Mouse (Mus musculus): ENCODE results near the gene Rhoc.
"Not testable (repeated sequence)": the region's sequence is repeated elsewhere in the genome, so short reads cannot be mapped to it uniquely, and the experiment has no call there.

Gene Rhoc

DNA sequence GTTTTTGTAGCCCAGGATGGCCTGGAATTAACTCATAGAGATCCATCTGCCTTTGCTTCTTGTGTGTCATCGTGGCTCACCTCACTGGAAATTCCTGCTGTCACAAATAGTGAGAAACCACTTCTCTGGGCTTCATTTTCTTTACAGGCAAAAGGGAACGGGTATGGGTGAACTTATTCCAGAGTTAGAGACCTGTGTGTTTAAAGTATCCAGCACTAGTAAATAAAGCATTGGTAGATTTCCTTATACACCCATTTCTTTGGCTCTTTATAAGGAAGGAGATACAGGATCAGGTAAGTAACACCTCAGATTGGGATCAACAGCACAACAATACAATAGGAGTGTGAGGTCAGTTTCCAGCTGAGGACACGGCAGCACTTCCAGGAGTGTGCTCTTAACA, at the start of gene Rhoc:
Gene Rhoc (plus strand): TSS at position 301 of the 400 bp plus-strand sequence.
- ChIA-PET CTCF (interaction anchor here (0.9 to 3.1 kb wide), 18 partner anchors 11 to 271 kb away, joined by 3 to 17 read pairs (median 6); partner anchors contain the start of gene Mov10 (in 2 of the 4)), POLR2A (interaction anchor here in 3 of 4 experiments (1.0 to 4.9 kb wide), 21 partner anchors 11 to 271 kb away, joined by 3 to 56 read pairs (median 5); partner anchors contain the start of genes Mov10 (in 3 of the 3), Capza1 (in 2 of the 3), St7l (in 2 of the 3) and Slc16a1 (in 1 of the 3))

DNA sequence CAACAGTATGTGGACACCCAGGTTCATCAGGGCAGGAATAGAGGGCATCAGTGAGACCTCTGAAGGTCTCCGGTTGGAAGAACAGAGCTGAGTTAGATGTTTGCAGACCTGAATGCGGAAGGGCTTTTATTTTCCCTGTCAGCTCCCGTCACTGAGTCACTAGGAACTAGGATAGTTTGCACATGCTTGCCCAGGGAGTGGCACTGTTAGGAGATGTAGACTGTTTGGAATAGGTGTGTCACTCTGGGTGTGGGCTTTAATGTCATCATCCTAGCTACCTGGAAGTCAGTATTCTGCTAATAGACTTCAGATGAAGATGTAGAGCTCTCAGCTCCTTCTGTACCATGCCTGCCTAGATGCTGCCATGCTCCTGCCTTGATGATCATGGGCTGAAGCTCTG, 46.2 kb upstream of the Rhoc start:
- ChIA-PET POLR2A (interaction anchor here in 2 of 4 experiments (0.6 to 1.0 kb wide), 2 partner anchors 27 to 384 kb away, joined by 3 read pairs; no protein-coding TSS in a partner anchor), CTCF (interaction anchor here (0.5 to 2.3 kb wide), 5 partner anchors 11 to 28 kb away, joined by 3 to 13 read pairs (median 4); no protein-coding TSS in a partner anchor)

DNA sequence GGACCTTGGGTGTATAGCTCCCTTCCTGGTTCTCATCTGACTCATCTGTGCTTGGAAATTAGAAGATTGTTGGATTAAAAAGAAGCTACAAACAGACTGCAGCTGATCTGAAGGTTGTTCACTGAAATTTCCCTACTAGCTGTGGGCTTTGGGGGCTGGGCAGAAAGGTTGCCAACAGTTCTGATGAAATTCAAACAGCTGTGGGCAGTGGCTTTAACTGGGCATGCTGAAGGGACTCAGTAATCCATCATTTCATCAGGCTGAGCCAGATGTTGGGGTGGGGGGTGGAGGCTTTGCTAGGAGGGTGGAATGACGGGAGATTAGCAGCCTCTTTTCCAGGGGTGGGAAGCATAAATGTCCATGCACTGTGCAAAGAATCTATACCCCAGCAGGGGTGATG, 45.0 kb upstream of the Rhoc start:
- ChIA-PET POLR2A (no interaction called here), CTCF (interaction anchor here in 3 of 4 experiments (0.6 to 2.4 kb wide), 5 partner anchors 10 to 92 kb away, joined by 3 to 13 read pairs (median 4); no protein-coding TSS in a partner anchor)

DNA sequence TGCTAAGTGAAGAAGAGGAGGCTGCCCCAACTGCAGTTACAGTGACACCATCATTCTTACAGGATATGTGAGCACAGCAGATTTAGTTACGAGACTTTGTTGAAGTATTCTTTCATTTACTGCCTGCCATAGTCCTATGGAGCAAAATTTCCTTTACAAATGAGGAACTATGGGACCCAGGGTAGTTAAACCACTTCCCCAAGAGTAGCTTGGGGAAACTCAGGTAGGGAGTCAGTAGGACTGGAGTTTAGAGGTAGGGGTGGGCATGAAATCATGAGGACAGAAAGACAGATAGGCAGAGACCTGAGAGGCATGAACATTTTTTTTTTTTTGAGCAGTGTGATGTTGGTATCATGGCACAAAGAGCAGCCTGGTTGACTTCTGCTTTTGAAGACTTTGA, 44.3 kb upstream of the Rhoc start:
- ChIA-PET CTCF (interaction anchor here in 3 of 4 experiments (0.9 to 2.4 kb wide), 4 partner anchors 9 to 15 kb away, joined by 3 to 8 read pairs (median 5); no protein-coding TSS in a partner anchor), POLR2A (interaction anchor here in 1 of 4 experiments (0.5 to 1.0 kb wide), 2 partner anchors 10 to 215 kb away, joined by 3 read pairs; no protein-coding TSS in a partner anchor)

DNA sequence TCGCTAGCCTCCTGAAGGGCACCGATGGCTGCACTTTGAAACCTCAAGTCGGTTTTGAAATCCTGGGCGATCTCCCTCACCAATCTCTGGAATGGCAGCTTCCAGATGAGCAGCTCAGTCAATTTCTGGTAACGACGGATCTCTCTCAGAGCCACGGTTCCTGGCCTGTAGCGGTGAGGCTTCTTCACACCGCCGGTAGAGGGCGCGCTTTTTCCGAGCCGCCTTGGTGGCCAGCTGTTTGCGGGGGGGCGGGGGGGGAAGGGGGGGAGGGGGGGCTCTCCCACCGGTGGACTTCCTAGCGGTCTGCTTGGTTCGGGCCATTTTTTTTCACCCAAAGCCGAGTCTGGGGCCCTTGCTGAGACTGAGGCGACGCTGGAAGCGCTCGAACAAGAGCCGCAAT, 35.3 kb upstream of the Rhoc start:
- ChIA-PET POLR2A (interaction anchor here in 2 of 4 experiments (0.6 to 1.5 kb wide), 5 partner anchors 29 to 613 kb away, joined by 3 to 4 read pairs (median 3); partner anchors contain the start of genes Capza1 (in 1 of the 2) and St7l (in 1 of the 2)), CTCF (interaction anchor here (0.6 to 4.7 kb wide), 32 partner anchors 8 to 1103 kb away, joined by 3 to 23 read pairs (median 4); partner anchors contain the start of gene Ppm1j (in 2 of the 4))

DNA sequence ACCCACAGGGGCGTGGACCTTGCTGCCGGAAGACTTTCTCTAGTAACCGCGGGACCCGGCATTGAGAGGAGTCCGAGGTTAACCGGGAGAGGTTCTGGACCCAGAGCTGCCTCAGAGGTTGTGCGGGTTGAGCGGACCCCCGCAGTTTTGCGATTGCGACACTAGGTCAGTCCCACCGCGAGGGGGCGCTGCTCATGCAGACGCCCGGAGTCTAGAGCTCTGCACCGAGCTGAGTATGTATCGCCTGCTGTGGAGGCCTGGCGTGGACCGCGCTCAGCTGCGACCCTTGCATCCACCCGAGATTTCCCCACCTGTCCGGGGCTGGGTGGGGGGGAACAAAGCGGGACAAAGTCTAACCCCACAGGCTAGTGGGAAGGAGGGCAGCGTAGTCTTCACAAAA, 29.8 kb upstream of the Rhoc start:
- CTCF ChIA-PET: interaction anchor here (0.5 to 2.4 kb wide), 89 partner anchors 10 to 969 kb away, joined by 3 to 49 read pairs (median 4); partner anchors contain the start of genes Ppm1j (in 3 of the 4), Cttnbp2nl (in 2 of the 4), Fam19a3 (in 2 of the 4) and Capza1 (in 1 of the 4)
- POLR2A ChIA-PET: interaction anchor here in 3 of 4 experiments (0.6 to 1.8 kb wide), 13 partner anchors 10 to 201 kb away, joined by 3 to 9 read pairs (median 4); partner anchors contain the start of genes Capza1 (in 1 of the 3), Ppm1j (in 1 of the 3) and St7l (in 1 of the 3)

DNA sequence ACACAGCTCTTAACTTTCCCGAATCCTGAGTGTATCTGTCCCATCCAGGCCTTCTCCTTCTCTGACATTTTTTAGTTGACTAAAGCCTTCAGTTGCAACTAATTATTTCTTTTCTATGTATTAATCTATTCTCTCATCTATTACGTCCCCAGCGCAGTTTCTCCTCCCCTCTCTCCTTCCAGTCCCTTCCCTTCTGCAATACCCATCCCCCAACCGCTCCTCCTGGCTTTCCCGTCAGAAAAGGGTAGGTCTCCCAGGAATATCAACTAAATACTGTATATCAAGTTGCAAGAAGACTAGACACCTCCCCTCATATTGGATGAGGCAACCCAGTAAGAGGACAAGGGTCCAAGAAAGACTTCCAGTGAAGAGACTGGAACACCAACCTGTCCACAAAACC, 29.3 kb upstream of the Rhoc start:
- CTCF ChIA-PET: interaction anchor here (0.5 to 2.4 kb wide), 86 partner anchors 9 to 969 kb away, joined by 3 to 49 read pairs (median 4); partner anchors contain the start of genes Ppm1j (in 3 of the 4), Cttnbp2nl (in 2 of the 4), Fam19a3 (in 2 of the 4) and Capza1 (in 1 of the 4)
- POLR2A ChIA-PET: interaction anchor here in 3 of 4 experiments (0.6 to 1.8 kb wide), 9 partner anchors 12 to 200 kb away, joined by 3 to 9 read pairs (median 4); no protein-coding TSS in a partner anchor

DNA sequence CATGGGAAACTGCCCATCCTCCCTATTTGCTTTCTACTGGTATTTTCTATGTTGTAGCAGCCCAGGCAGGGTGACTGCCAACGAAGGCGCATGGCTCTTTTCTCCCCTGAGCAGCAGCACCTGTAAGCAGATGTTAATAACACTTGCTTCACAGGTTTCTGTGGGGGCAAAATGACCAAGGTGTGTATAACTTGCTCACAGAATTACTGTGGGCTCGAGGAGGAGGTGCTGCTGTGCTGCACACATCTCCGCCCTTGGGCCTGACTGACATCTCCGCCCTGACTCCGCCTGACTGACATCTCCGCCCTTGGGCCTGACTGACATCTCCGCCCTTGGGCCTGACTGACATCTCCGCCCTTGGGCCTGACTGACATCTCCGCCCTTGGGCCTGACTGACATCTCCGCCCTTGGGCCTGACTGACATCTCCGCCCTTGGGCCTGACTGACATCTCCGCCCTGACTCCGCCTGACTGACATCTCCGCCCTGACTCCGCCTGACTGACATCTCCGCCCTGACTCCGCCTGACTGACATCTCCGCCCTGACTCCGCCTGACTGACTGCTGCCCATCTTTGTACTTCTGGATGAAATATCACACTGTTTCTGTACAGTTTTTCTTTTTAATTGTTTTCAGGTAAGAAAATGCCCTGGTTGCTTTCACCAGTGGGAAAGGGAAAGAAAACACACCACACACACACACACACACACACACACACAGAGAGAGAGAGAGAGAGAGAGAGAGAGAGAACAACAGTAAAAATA, 25.9 kb upstream of the Rhoc start:
- CTCF ChIA-PET: interaction anchor here in 3 of 4 experiments (0.6 to 1.6 kb wide), 5 partner anchors 10 to 972 kb away, joined by 3 to 10 read pairs (median 3); no protein-coding TSS in a partner anchor
- POLR2A ChIA-PET: not testable (repeated sequence)

DNA sequence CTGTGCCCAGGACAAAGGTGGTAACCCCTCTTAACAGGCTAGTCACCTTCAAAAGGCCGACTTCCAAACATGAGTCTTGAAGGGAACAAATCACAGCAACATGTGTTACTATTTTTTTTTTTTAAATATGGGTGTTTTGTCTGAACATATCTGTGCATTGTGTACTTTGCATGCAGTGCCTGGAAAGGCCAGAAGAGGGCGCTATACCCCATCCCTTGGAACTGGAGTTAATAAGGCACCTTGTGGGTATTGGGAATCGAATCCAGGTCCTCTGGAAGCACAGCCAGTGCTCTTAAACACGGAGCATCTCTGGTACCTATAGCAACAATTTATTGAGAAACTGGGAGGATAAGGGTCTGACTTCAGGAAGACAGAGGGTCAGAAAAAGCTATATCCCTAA, 23.2 kb upstream of the Rhoc start:
- CTCF ChIA-PET: interaction anchor here (0.5 to 3.2 kb wide), 51 partner anchors 8 to 413 kb away, joined by 3 to 32 read pairs (median 4); partner anchors contain the start of genes Capza1 (in 1 of the 4), Fam19a3 (in 1 of the 4), Ppm1j (in 1 of the 4) and Rhoc (in 1 of the 4)
- POLR2A ChIA-PET: interaction anchor here in 2 of 4 experiments (0.6 to 1.0 kb wide), 3 partner anchors 12 to 288 kb away, joined by 3 read pairs; partner anchors contain the start of gene Cttnbp2nl (in 1 of the 2)

DNA sequence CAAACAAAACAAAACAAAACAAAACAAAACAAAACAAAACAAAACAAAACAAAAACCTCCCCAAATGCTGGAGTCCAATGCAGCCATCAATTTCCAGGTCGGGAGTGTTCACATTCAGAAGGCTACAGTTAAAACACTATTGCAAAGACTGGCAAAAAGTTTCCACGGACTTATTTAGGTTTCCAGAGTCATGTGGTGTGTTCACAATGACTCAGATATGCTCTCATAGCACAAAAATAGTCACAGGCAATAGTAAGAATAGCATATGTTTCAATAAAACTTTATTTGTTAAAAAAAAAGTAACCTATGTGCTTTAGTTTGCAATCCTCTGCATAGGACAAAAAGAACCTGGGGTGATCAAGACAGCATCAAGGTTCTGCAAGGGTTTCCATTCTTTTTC, 21.0 kb upstream of the Rhoc start:
- POLR2A ChIA-PET: no interaction called here
- CTCF ChIA-PET: interaction anchor here in 3 of 4 experiments (0.7 to 2.9 kb wide), 7 partner anchors 9 to 292 kb away, joined by 4 to 28 read pairs (median 6); no protein-coding TSS in a partner anchor

DNA sequence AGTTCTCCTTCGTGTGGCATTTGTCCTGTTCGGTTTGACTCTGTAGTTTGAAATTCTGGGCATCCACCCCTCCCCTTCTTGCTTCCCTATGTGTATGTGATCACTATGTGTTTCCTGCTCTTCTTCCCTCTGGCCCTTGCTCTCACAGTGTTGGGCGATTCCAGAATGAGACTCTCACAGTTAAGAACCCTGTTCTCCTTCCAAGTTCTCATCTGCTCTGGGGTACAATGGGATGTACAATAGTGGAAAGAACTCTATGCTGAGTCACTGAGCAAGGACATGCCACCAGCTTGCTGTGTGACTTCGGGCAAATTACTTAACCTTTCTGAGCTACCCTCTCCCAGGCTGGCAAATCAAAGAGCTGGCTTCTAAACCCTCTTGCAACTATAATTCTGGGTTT, 20.5 kb upstream of the Rhoc start:
- POLR2A ChIA-PET: interaction anchor here in 1 of 4 experiments (0.6 to 5.4 kb wide), 4 partner anchors 9 to 82 kb away, joined by 3 to 28 read pairs (median 6); partner anchors contain the start of genes Fam19a3 and Ppm1j

DNA sequence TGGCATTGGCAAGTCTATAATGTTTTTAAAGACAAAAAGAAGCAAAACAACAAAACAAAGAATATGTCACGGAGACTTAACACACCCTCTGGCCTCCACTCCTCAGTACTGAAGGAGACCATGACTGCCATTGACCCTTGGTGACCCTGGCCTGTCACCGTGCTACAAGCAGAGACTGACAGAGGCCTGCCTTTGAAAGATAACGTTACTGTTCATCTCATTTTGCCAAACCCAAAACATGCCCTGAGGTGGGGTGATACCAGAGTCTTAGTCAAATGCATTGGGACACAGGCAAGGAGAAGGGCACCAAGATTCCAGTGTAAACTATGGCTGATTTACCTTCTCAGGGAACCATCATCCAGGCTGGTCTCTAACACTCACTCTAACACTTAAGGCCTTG, 19.0 kb upstream of the Rhoc start:
- ChIA-PET CTCF (interaction anchor here (0.5 to 3.1 kb wide), 15 partner anchors 8 to 290 kb away, joined by 3 to 19 read pairs (median 4); partner anchors contain the start of gene Ppm1j (in 1 of the 4)), POLR2A (interaction anchor here in 2 of 4 experiments (0.9 to 5.4 kb wide), 5 partner anchors 11 to 290 kb away, joined by 3 to 28 read pairs (median 4); partner anchors contain the start of genes Fam19a3 (in 1 of the 2) and Ppm1j (in 1 of the 2))

More for the DNA sequence above, 20.5 kb upstream of the Rhoc start:
- CTCF ChIA-PET: interaction anchor here (0.6 to 3.1 kb wide), 16 partner anchors 9 to 291 kb away, joined by 3 to 19 read pairs (median 6); no protein-coding TSS in a partner anchor

DNA sequence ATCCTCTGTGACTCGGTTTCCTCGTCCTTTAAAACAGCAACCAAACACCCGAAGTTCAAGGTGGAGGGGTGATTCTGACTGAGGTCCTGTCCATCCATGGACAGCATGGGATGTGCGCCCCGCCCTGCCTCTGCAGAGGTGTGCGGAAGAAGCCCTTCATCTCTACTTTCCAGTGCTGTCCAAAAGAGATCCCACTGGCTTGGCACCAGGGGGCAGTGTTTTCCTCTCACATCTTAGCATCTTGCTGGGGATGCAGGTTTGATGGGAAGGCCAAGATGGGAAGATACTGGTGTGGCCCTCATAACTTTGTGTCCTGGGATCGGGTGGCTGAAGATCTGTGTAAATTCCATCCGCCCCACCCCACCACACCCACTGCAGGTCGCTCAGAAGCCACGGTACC, 18.1 kb upstream of the Rhoc start:
- POLR2A ChIA-PET: interaction anchor here in 2 of 4 experiments (0.9 to 5.4 kb wide), 3 partner anchors 11 to 289 kb away, joined by 3 to 28 read pairs (median 4); partner anchors contain the start of genes Fam19a3 (in 1 of the 2) and Ppm1j (in 1 of the 2)
- CTCF ChIA-PET: interaction anchor here (0.6 to 3.1 kb wide), 13 partner anchors 7 to 325 kb away, joined by 3 to 19 read pairs (median 4); partner anchors contain the start of gene Ppm1j (in 1 of the 4)

DNA sequence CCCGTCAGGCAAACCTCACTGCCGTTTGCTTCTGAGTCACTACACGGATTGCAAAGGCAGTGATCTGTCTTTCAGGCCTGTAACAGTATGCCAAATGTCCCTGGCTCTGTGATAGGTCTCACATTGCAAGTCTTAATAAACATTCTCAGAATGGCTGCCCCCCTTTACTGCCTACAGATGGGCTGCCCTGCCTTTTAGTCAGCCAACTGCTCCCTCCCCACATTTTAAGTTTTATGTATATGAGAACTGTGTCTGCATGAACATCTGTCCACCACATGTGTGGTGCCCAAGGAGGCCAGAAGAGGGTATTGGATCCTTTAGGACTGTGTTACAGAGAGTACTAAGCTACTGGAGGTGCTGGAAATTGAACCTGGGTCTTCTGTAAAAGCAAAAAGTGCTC, 17.3 kb upstream of the Rhoc start:
- CTCF ChIA-PET: interaction anchor here in 3 of 4 experiments (0.9 to 3.1 kb wide), 8 partner anchors 9 to 288 kb away, joined by 3 to 14 read pairs (median 4); no protein-coding TSS in a partner anchor
- POLR2A ChIA-PET: interaction anchor here in 1 of 4 experiments (5.4 kb wide), 1 partner anchor 10 kb away, joined by 28 read pairs; the partner anchor contains the start of genes Fam19a3 and Ppm1j

DNA sequence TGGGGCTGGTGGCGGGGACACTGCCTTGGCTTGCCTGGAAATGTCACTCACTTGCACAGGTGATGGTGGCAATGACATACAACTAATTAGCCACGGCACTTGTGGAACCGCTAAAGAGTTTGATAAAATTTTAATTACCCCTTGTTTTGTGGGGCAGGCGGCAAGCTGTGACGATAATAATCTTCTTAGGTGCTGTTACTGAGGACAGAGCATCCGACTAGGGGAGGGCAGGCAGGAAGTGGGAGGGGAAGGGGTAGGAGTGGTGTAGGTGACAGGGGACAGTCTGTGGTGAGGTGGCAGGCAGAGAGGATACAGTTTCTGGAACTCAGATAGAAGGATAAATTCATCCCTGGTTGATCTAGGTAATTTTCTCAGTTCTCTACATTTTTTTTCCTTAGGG, 16.7 kb upstream of the Rhoc start:
- ChIA-PET POLR2A (interaction anchor here in 1 of 4 experiments (0.6 to 5.4 kb wide), 2 partner anchors 9 to 67 kb away, joined by 3 to 28 read pairs; partner anchors contain the start of genes Fam19a3 and Ppm1j), CTCF (interaction anchor here in 3 of 4 experiments (0.5 to 3.1 kb wide), 9 partner anchors 8 to 288 kb away, joined by 3 to 14 read pairs (median 4); no protein-coding TSS in a partner anchor)

DNA sequence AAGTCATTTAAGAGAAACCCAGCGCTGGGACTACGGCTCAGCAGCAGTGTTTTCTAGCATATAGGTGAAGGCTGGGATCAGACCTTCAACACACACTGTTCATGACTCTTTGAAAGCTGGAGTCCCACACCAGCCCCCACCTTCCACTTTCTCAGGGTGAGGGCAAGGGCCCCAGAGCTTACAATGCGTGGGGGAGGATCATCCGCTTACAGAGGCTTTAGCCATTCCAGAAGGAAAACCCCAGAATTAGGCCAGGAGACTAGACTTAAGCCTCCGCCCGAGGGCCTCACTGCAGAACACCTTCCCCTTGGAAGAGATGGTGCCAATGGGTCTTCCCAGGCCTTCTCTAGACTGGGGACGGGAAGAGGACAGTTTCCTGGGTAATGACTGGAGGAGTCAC, 14.9 kb upstream of the Rhoc start:
- CTCF ChIA-PET: interaction anchor here in 3 of 4 experiments (0.5 to 3.1 kb wide), 14 partner anchors 8 to 286 kb away, joined by 3 to 14 read pairs (median 4); partner anchors contain the start of genes Fam19a3 (in 1 of the 3), Lrig2 (in 1 of the 3) and Ppm1j (in 1 of the 3)
- POLR2A ChIA-PET: interaction anchor here in 3 of 4 experiments (1.0 to 1.6 kb wide), 4 partner anchors 7 to 42 kb away, joined by 3 to 6 read pairs (median 4); partner anchors contain the start of gene Ppm1j (in 1 of the 3)

DNA sequence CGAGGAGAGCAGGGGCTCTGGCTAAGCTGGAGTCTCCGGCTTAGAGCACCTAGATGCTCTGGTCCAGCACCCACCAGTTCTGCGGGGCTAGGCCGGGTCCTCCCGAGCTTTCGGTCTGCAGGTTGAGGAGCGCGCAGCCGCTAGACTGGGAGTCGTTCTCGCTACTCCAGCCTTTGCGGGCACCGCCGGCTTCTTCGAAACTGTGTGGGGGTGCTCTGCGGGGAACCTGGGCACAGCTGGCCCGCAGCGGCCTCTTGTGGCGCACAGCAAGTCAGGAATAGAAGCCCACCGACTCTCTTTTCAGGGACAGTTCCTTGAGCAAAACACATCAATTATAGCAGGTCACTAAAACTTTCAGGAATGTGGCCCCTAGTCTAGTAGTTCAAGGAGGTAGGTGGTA, 10.8 kb upstream of the Rhoc start:
- CTCF ChIA-PET: interaction anchor here (0.5 to 3.3 kb wide), 32 partner anchors 9 to 312 kb away, joined by 3 to 28 read pairs (median 4); partner anchors contain the start of genes Rhoc (in 2 of the 4), Cttnbp2nl (in 1 of the 4) and Lrig2 (in 1 of the 4)
- POLR2A ChIA-PET: interaction anchor here in 2 of 4 experiments (0.7 to 2.3 kb wide), 11 partner anchors 9 to 419 kb away, joined by 3 to 11 read pairs (median 5); partner anchors contain the start of gene Rhoc (in 1 of the 2)

Measured in embryonic stem cell, embryonic (primary cell).